Mouse (Mus musculus) liver, postnatal 0 days (tissue): Measurements from ENCODE around the gene Gng8. TPM values are rescaled to one million over a fixed set of nuclear protein-coding genes. Genes with fewer than 3 reads are reported as not detected.
A peak's percentile ranks its signal among the peaks of the same experiment; 100 is the strongest.

Experiments used
- ATAC-seq: fragments of 200-750 bp; cut with Nextera tagmentation; 2 replicates; pipeline ENCODE4 v1.8.0; 2017; ENCODE audit warnings: mild to moderate bottlenecking, moderate library complexity
- DNase-seq: peaks from one replicate; pipeline ENCODE4 v3.0.0-alpha.2; 2016
- H3K27ac ChIP-seq: fragments of 300-500 bp; sonication (generic); 2 replicates; pipeline ENCODE4 v1.5.1; 2014; ENCODE audit warnings: antibody characterized with exemption, moderate library complexity, mild to moderate bottlenecking, low read depth
- H3K27me3 ChIP-seq: fragments of 300-500 bp; sonication (generic); 2 replicates; pipeline ENCODE4 v1.6.1; 2014; ENCODE audit warnings: low read length, control low read depth, mixed read lengths; ENCODE audit not compliant: insufficient read depth
- H3K36me3 ChIP-seq: fragments of 300-500 bp; sonication (generic); replicated peaks from 2 replicates; pipeline ENCODE4 v1.6.1; 2014; ENCODE audit warnings: mild to moderate bottlenecking, control low read depth, low read length, moderate library complexity, mixed read lengths; ENCODE audit not compliant: insufficient read depth
- H3K4me1 ChIP-seq: fragments of 300-500 bp; sonication (generic); 2 replicates; pipeline ENCODE4 v1.6.1; 2014; ENCODE audit warnings: antibody characterized with exemption, mild to moderate bottlenecking, control low read depth; ENCODE audit not compliant: insufficient read depth
- H3K4me2 ChIP-seq: fragments of 300-500 bp; sonication (generic); 2 replicates; pipeline ENCODE4 v1.6.1; 2014; ENCODE audit warnings: low read depth, mild to moderate bottlenecking, low read length, moderate library complexity, mixed read lengths
- H3K4me3 ChIP-seq: fragments of 300-500 bp; sonication (generic); 2 replicates; pipeline ENCODE4 v1.5.1; 2014; ENCODE audit warnings: low read depth, low read length
- H3K9ac ChIP-seq: fragments of 300-500 bp; sonication (generic); replicated peaks from 2 replicates; pipeline ENCODE4 v1.6.1; 2014; ENCODE audit warnings: mild to moderate bottlenecking, moderate library complexity
- H3K9me3 ChIP-seq: fragments of 300-500 bp; sonication (generic); 2 replicates; pipeline ENCODE4 v1.6.1; 2016; ENCODE audit warnings: mild to moderate bottlenecking, control low read depth, low read length, mixed read lengths
- CTCF ChIP-seq: sonication (generic); IDR thresholded peaks from 2 replicates; pipeline ENCODE4 v1.5.1; 2016; ENCODE audit warnings: antibody characterized with exemption, low read depth
- EP300 ChIP-seq: IDR thresholded peaks from 2 replicates; pipeline ENCODE4 v1.6.1; 2016; ENCODE audit warnings: antibody characterized with exemption, low read depth, mild to moderate bottlenecking
- WGBS: fragments of 180-500 bp; shearing (Covaris S2); extraction: QIAGEN DNeasy Blood & Tissue Kit; methylation state at CpG from one replicate; pipeline ENCODE4 v1.1.7; 2014; ENCODE audit not compliant: insufficient replicate concordance; 5-methylcytosine and 5-hydroxymethylcytosine counted together
- polyA plus RNA-seq: library from polyadenylated mRNA; unstranded; fragments of >200 nt; fragmentation: Nextera tagmentation; extraction: Ambion mirVana; gene quantifications from 2 replicates; pipeline ENCODE4 v1.2.1, GENCODE M21; 2015

Gene Gng8
- polyA plus RNA-seq, 1 experiment from 2014 or later, result 0.20 TPM

GRCm38 (mm10) chr7:16922360-16922973 lies 30.9 kb downstream of the Gng8 start:
- ATAC-seq (no peak), DNase-seq (peak; percentile 56)
- Histone ChIP-seq H3K36me3 (peaks cover 31% of the 10 kb centered on the region), H3K27ac (peak overlapping the region; percentile 92; the same call in 1 of the 2 replicates), H3K9ac (peak overlapping the region; percentile 94), H3K4me1 (peaks cover 34% of the 10 kb centered on the region), H3K9me3 (no peaks in the 10 kb centered on the region), H3K27me3 (no peaks in the 10 kb centered on the region), H3K4me3 (peak overlapping the region; percentile 94), H3K4me2 (peak overlapping the region; percentile 99)
- TF ChIP-seq EP300 (no peak), CTCF (no peak)
- WGBS, result 29% methylated on average over 10 of the region's 10 CpGs

DNA sequence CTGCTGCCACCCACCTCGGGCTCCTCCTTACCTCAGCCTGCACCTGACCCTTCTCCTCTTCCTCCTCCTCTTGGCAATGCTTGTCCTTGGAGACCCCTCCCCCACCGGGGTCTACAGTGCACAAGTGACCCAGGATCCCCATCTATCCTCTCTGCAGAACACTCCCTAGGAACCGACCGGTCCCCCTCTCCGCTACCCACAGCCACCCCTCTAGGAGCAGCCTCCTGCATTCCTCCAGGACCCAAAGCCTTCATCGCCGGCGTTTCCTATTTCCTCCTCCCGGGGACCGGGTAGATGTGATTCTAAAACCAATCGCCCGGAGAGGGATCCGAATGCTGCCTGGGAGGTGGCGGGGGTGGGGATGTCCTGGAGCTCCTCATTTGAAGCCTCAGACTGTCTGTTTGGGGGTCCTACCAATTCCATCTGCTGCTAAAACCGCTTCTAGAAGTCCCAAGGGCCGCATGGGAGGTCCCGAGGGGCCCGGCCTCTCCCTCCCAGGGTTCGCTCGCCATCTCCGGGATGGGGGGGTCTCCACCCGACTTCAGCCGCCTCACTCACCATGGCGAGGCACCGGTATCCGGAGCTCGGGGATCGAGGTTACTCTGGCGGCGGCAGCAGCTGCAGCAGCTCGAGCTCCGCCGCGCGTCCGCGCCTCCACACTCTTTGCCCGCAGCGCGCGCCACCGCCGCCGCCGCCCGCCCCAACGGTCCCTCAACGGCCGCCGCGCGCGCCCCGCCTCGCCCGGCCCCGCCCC lies 31.9 kb downstream of the Gng8 start:
- Histone ChIP-seq H3K4me2 (peak overlapping the region; percentile 99), H3K9me3 (no peaks in the 10 kb centered on the region), H3K27ac (peak overlapping the region; percentile 92), H3K9ac (peak overlapping the region; percentile 94), H3K4me3 (peak overlapping the region; percentile 94), H3K27me3 (no peaks in the 10 kb centered on the region), H3K36me3 (peaks cover 21% of the 10 kb centered on the region), H3K4me1 (peaks cover 34% of the 10 kb centered on the region)
- no peak for TF ChIP-seq EP300
- no peak for TF ChIP-seq CTCF
- ATAC-seq (no peak), DNase-seq (no peak)
- 0% methylated on average over 42 of the region's 57 CpGs for WGBS

- peak within 1 kb of the TSS; percentile 94 for H3K9ac ChIP-seq
- peak within 1 kb of the TSS; percentile 92 for H3K27ac ChIP-seq
- peak within 1 kb of the TSS; percentile 99 for H3K4me2 ChIP-seq
- 2% methylated on average over 64 of the region's 64 CpGs for whole genome bisulfite sequencing
- H3K4me1 ChIP-seq, result peaks cover 32% of the 10 kb centered on the region
- peaks cover 14% of the 10 kb centered on the region for H3K36me3 ChIP-seq
- H3K9me3 ChIP-seq, result no peaks in the 10 kb centered on the region
- H3K4me3 ChIP-seq, result peak within 1 kb of the TSS; percentile 94
- peak; percentile 30; the same call in 1 of the 2 replicates for TF ChIP-seq CTCF
- peak; percentile 84; the same call in 1 of the 2 replicates for TF ChIP-seq EP300
- ATAC-seq (peak; percentile 92), DNase-seq (peak; percentile 99)
- no peaks in the 10 kb centered on the region for H3K27me3 ChIP-seq
These were observed 32.6 kb downstream of the Gng8 start, which contains the start of gene Calm3 for GRCm38 (mm10) chr7:16924037-16924834. TSS of gene Calm3 (minus strand) at chr7:16924114.

GRCm38 (mm10) chr7:16928341-16928740 lies 36.8 kb downstream of the Gng8 start:
- ATAC-seq (no peak), DNase-seq (no peak)
- TF ChIP-seq CTCF (no peak), EP300 (no peak)
- WGBS, result 29% methylated on average over 2 of the region's 2 CpGs
- H3K4me2 ChIP-seq, result no peak overlapping the region
- H3K4me1 ChIP-seq, result peaks cover 3% of the 10 kb centered on the region; the same call in 1 of the 2 replicates
- no peak overlapping the region for H3K9ac ChIP-seq
- H3K27me3 ChIP-seq, result no peaks in the 10 kb centered on the region
- H3K9me3 ChIP-seq, result no peaks in the 10 kb centered on the region
- H3K36me3 ChIP-seq, result no peaks in the 10 kb centered on the region
- H3K27ac ChIP-seq, result no peak overlapping the region
- no peak overlapping the region for H3K4me3 ChIP-seq

GRCm38 (mm10) chr7:16930850-16931249 lies 39.3 kb downstream of the Gng8 start:
- Histone ChIP-seq H3K27ac (no peak overlapping the region), H3K36me3 (no peaks in the 10 kb centered on the region), H3K4me1 (no peaks in the 10 kb centered on the region), H3K4me3 (no peak overlapping the region), H3K27me3 (no peaks in the 10 kb centered on the region), H3K4me2 (no peak overlapping the region), H3K9ac (no peak overlapping the region), H3K9me3 (no peaks in the 10 kb centered on the region)
- TF ChIP-seq EP300, result no peak
- peak; percentile 84 for TF ChIP-seq CTCF
- DNase-seq (peak; percentile 71), ATAC-seq (peak; percentile 31; the same call in 1 of the 2 replicates)
- 4% methylated on average over 1 of the region's 1 CpGs for WGBS
